Mouse (Mus musculus) kidney, embryonic 15.5 days (tissue): ENCODE measurements around the gene Clasp1. TPM values are rescaled to one million over a fixed set of nuclear protein-coding genes. Genes with fewer than 3 reads are reported as not detected.

Experiments
- ATAC-seq: fragments of 200-750 bp; cut with Nextera tagmentation; replicated peaks from 2 replicates; pipeline ENCODE4 v1.8.0; 2017; ENCODE audit warnings: moderate TSS enrichment; ENCODE audit not compliant: low FRiP score
- H3K27ac ChIP-seq: fragments of 300-500 bp; sonication (generic); 2 replicates; pipeline ENCODE4 v1.5.1; 2015; ENCODE audit warnings: mild to moderate bottlenecking, inconsistent platforms
- H3K27me3 ChIP-seq: fragments of 300-500 bp; sonication (generic); 2 replicates; pipeline ENCODE4 v1.6.1; 2015; ENCODE audit warnings: inconsistent platforms
- H3K36me3 ChIP-seq: fragments of 300-500 bp; sonication (generic); 2 replicates; pipeline ENCODE4 v1.6.1; 2015; ENCODE audit warnings: inconsistent platforms
- H3K4me1 ChIP-seq: fragments of 300-500 bp; sonication (generic); 2 replicates; pipeline ENCODE4 v1.6.1; 2015; ENCODE audit warnings: inconsistent platforms
- H3K4me2 ChIP-seq: fragments of 300-500 bp; sonication (generic); 2 replicates; pipeline ENCODE4 v1.6.1; 2015; ENCODE audit warnings: moderate library complexity, mild to moderate bottlenecking, inconsistent platforms
- H3K4me3 ChIP-seq: fragments of 300-500 bp; sonication (generic); replicated peaks from 2 replicates; pipeline ENCODE4 v1.5.1; 2015; ENCODE audit warnings: mild to moderate bottlenecking, inconsistent platforms
- H3K9ac ChIP-seq: fragments of 300-500 bp; sonication (generic); 2 replicates; pipeline ENCODE4 v1.6.1; 2015; ENCODE audit warnings: mild to moderate bottlenecking, inconsistent platforms
- H3K9me3 ChIP-seq: fragments of 300-500 bp; sonication (generic); replicated peaks from 2 replicates; pipeline ENCODE4 v1.6.1; 2016; ENCODE audit warnings: inconsistent platforms
- WGBS: fragments of 180-500 bp; shearing (Covaris S2); methylation state at CpG from one replicate; pipeline ENCODE4 v1.1.7; 2015; ENCODE audit warnings: mixed read lengths; 5-methylcytosine and 5-hydroxymethylcytosine counted together
- polyA plus RNA-seq: library from polyadenylated mRNA; unstranded; fragments of >200 nt; fragmentation: Nextera tagmentation; extraction: Ambion mirVana; gene quantifications from 2 replicates; pipeline ENCODE4 v1.2.1, GENCODE M21; 2015

The Clasp1 gene
- polyA plus RNA-seq, 1 experiment from 2014 or later = 50.1 TPM

- WGBS = 11% methylated on average over 8 of the region's 8 CpGs
- peaks cover 14% of the 10 kb centered on the region for H3K36me3 ChIP-seq
These were observed 1.4 kb downstream of the Clasp1 start for GRCm38 (mm10) chr1:118390266-118390660.

DNA sequence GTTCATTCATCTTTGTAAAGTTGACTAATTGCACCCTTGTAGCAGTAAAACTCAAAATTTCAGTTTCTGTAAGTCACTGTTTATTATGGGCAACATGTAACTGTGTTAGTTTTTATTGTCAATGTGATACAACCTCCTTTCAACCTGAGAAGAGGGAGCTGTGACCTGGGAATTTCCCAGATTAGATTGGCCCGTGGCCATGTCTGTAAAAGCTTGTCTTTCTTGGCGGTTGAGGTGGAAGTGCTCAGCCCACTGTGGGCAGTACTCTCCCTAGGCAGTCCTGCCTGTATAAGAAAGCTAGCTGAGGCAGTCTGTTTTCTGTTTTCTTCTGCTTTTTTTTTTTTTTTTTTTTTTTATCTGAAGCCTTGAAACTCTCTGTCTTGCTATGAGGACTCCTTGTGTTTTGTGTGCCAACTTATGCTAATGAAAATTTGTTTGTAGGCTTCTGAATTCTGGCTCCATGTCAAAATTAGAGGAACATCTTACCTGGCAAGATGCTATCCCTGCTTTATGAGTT is 2.1 kb downstream of the Clasp1 start:
- Histone ChIP-seq H3K4me2 (peak overlapping the region; percentile 55), H3K27ac (no peak overlapping the region), H3K9ac (no peak overlapping the region), H3K27me3 (no peaks in the 10 kb centered on the region), H3K4me1 (peaks cover 19% of the 10 kb centered on the region), H3K4me3 (peak overlapping the region; percentile 98), H3K36me3 (peaks cover 20% of the 10 kb centered on the region), H3K9me3 (no peaks in the 10 kb centered on the region)
- ATAC-seq = no peak
- 64% methylated on average over 2 of the region's 2 CpGs for WGBS

More at GRCm38 (mm10) chr1:118390266-118390660, 1.4 kb downstream of the Clasp1 start:
- ATAC-seq = no peak
- Histone ChIP-seq H3K27ac (peak overlapping the region; percentile 97), H3K4me1 (peaks cover 19% of the 10 kb centered on the region), H3K4me3 (peak overlapping the region; percentile 98), H3K4me2 (peak overlapping the region; percentile 55), H3K9me3 (no peaks in the 10 kb centered on the region), H3K9ac (peak overlapping the region; percentile 94), H3K27me3 (no peaks in the 10 kb centered on the region)

- H3K9me3 ChIP-seq = no peaks in the 10 kb centered on the region
- no peak overlapping the region for H3K27ac ChIP-seq
- H3K36me3 ChIP-seq = peaks cover 27% of the 10 kb centered on the region
- H3K4me3 ChIP-seq = no peak overlapping the region
- no peak for ATAC-seq
- H3K9ac ChIP-seq = no peak overlapping the region
- peaks cover 18% of the 10 kb centered on the region for H3K4me1 ChIP-seq
- no peak overlapping the region for H3K4me2 ChIP-seq
- no peaks in the 10 kb centered on the region for H3K27me3 ChIP-seq
- WGBS = 89% methylated on average over 2 of the region's 2 CpGs
These were observed 3.4 kb downstream of the Clasp1 start for GRCm38 (mm10) chr1:118392246-118392645.

- Histone ChIP-seq H3K27me3 (no peaks in the 10 kb centered on the region), H3K9me3 (no peaks in the 10 kb centered on the region), H3K4me1 (peaks cover 13% of the 10 kb centered on the region), H3K9ac (no peak overlapping the region), H3K4me2 (no peak overlapping the region), H3K4me3 (no peak overlapping the region), H3K27ac (no peak overlapping the region), H3K36me3 (peaks cover 27% of the 10 kb centered on the region)
- no peak for ATAC-seq
- WGBS = 86% methylated on average over 3 of the region's 3 CpGs
These were observed 5.1 kb downstream of the Clasp1 start for GRCm38 (mm10) chr1:118393916-118394315.

GRCm38 (mm10) chr1:118397866-118398265 is 9.0 kb downstream of the Clasp1 start:
- ATAC-seq = no peak
- no peak overlapping the region for H3K4me2 ChIP-seq
- 95% methylated on average over 9 of the region's 9 CpGs for WGBS

GRCm38 (mm10) chr1:118398567-118398966 is 9.7 kb downstream of the Clasp1 start:
- peaks cover 18% of the 10 kb centered on the region for H3K36me3 ChIP-seq
- WGBS = 76% methylated on average over 6 of the region's 6 CpGs
- H3K4me2 ChIP-seq = no peak overlapping the region
- no peaks in the 10 kb centered on the region for H3K9me3 ChIP-seq
- no peak overlapping the region for H3K27ac ChIP-seq
- H3K4me3 ChIP-seq = no peak overlapping the region
- H3K9ac ChIP-seq = no peak overlapping the region
- H3K27me3 ChIP-seq = no peaks in the 10 kb centered on the region
- no peak for ATAC-seq
- peaks cover 11% of the 10 kb centered on the region for H3K4me1 ChIP-seq

More at GRCm38 (mm10) chr1:118397866-118398265, 9.0 kb downstream of the Clasp1 start:
- Histone ChIP-seq H3K27ac (no peak overlapping the region), H3K36me3 (peaks cover 22% of the 10 kb centered on the region), H3K9me3 (no peaks in the 10 kb centered on the region), H3K4me3 (no peak overlapping the region), H3K4me1 (peaks cover 11% of the 10 kb centered on the region), H3K9ac (no peak overlapping the region), H3K27me3 (no peaks in the 10 kb centered on the region)

GRCm38 (mm10) chr1:118399625-118400310 is 10.9 kb downstream of the Clasp1 start:
- Histone ChIP-seq H3K9ac (no peak overlapping the region), H3K4me1 (peaks cover 11% of the 10 kb centered on the region), H3K4me3 (no peak overlapping the region), H3K27ac (no peak overlapping the region), H3K4me2 (no peak overlapping the region), H3K27me3 (no peaks in the 10 kb centered on the region), H3K9me3 (no peaks in the 10 kb centered on the region), H3K36me3 (peaks cover 12% of the 10 kb centered on the region; the same call in 1 of the 2 replicates)
- ATAC-seq = no peak
- WGBS = 71% methylated on average over 8 of the region's 8 CpGs

GRCm38 (mm10) chr1:118401991-118402390 is 13.1 kb downstream of the Clasp1 start:
- Histone ChIP-seq H3K4me1 (peaks cover 11% of the 10 kb centered on the region), H3K4me3 (no peak overlapping the region), H3K4me2 (no peak overlapping the region), H3K9me3 (no peaks in the 10 kb centered on the region), H3K27ac (no peak overlapping the region), H3K9ac (no peak overlapping the region), H3K36me3 (peaks cover 7% of the 10 kb centered on the region; the same call in 1 of the 2 replicates), H3K27me3 (no peaks in the 10 kb centered on the region)
- WGBS = 35% methylated on average over 4 of the region's 4 CpGs
- ATAC-seq = no peak

- H3K27me3 ChIP-seq = no peaks in the 10 kb centered on the region
- WGBS = 23% methylated on average over 8 of the region's 8 CpGs
- no peak overlapping the region for H3K4me3 ChIP-seq
- no peak overlapping the region for H3K4me2 ChIP-seq
- H3K9me3 ChIP-seq = no peaks in the 10 kb centered on the region
- H3K36me3 ChIP-seq = peaks cover 7% of the 10 kb centered on the region; the same call in 1 of the 2 replicates
- ATAC-seq = no peak
- H3K27ac ChIP-seq = no peak overlapping the region
- peaks cover 11% of the 10 kb centered on the region for H3K4me1 ChIP-seq
- H3K9ac ChIP-seq = no peak overlapping the region
These were observed 13.7 kb downstream of the Clasp1 start for GRCm38 (mm10) chr1:118402556-118402955.

- peaks cover 7% of the 10 kb centered on the region; the same call in 1 of the 2 replicates for H3K36me3 ChIP-seq
- peaks cover 11% of the 10 kb centered on the region for H3K4me1 ChIP-seq
- no peaks in the 10 kb centered on the region for H3K9me3 ChIP-seq
- no peak for ATAC-seq
- no peak overlapping the region for H3K4me2 ChIP-seq
- no peak overlapping the region for H3K9ac ChIP-seq
- WGBS = 85% methylated on average over 6 of the region's 6 CpGs
- H3K27me3 ChIP-seq = no peaks in the 10 kb centered on the region
- H3K27ac ChIP-seq = no peak overlapping the region
- H3K4me3 ChIP-seq = no peak overlapping the region
These were observed 14.1 kb downstream of the Clasp1 start for GRCm38 (mm10) chr1:118402966-118403365.

DNA sequence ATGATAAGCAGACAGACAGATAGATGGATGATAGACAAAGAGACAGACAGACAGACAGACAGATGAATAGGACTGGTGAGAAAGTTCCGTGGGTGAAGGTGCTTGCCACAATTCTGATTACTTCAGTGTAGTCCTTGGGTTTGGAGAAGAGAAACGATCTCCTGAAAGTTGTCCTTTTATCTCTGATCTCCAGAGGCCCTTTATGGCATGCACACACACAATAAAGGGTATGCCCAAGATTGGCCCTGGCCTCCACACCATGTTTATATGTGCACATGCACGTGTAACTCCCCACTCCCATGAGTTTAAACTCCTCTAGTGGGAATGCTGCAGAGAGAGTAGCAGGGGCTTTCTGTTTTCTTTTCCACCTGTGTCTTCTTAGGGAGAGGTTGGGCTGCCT is 14.6 kb downstream of the Clasp1 start:
- 76% methylated on average over 3 of the region's 3 CpGs for WGBS
- no peak overlapping the region for H3K4me3 ChIP-seq
- H3K36me3 ChIP-seq = peaks cover 7% of the 10 kb centered on the region; the same call in 1 of the 2 replicates
- peaks cover 11% of the 10 kb centered on the region for H3K4me1 ChIP-seq
- no peak for ATAC-seq
- no peaks in the 10 kb centered on the region for H3K27me3 ChIP-seq
- H3K9ac ChIP-seq = no peak overlapping the region
- H3K27ac ChIP-seq = no peak overlapping the region
- no peak overlapping the region for H3K4me2 ChIP-seq
- H3K9me3 ChIP-seq = no peaks in the 10 kb centered on the region

GRCm38 (mm10) chr1:118407586-118408250 is 18.9 kb downstream of the Clasp1 start:
- Histone ChIP-seq H3K27me3 (no peaks in the 10 kb centered on the region), H3K4me3 (no peak overlapping the region), H3K27ac (no peak overlapping the region), H3K9ac (no peak overlapping the region), H3K4me1 (0 out of 2 replicates have a peak, but pooled peaks cover under 1% of the 10 kb centered on the region), H3K4me2 (no peak overlapping the region), H3K9me3 (no peaks in the 10 kb centered on the region), H3K36me3 (peaks cover 11% of the 10 kb centered on the region; the same call in 1 of the 2 replicates)
- ATAC-seq = no peak
- 80% methylated on average over 7 of the region's 7 CpGs for WGBS
